In the genomic region with DNA sequence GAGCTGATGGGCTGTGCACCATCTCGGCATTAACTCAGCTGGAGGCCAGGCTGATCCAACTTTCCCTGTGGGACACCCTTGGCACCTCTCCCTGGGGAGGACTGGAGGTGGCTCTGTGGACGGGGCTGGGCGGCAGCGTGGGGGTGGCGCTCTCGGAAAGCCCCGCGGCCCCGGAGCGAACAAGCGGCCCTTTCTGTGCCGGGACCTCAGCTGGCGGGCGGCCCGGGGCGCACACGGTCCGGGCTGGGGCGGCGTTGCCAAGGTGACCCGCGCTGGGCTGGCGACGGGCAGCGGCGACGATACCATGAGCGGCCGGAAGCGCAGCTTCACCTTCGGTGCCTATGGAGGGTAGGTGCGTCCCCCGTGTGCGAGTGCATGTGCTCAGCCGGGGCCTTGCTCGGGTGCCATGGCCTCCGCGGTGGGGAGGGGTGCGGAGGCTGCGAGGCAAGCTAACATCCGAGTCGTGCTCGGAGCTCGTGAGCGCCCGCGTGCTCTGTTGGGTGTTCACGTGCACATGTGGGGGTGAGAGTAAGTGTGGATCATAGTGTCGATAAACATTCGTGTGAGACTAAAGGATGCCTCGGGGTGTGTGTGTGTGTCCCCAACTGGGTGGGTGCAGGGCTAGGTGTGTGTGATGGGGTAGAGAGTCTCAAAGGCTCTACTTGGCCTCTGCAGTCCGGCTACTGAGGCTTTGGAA, we compare ENCODE assay signal across 8 mouse cellular contexts. TPM values are rescaled to one million over a fixed set of nuclear protein-coding genes. Genes with fewer than 3 reads are reported as not detected.
DNase-seq lines count a peak whose midpoint lies in the region; ATAC-seq and TF ChIP-seq lines count a peak whose summit lies in the region.

No protein-coding gene starts in this region.

- intact Hi-C loops in gastrocnemius, adult 2 months (cut with DNase I): no loop called here

- H3K4me3 ChIP-seq in gastrocnemius, adult 2 months: peak overlapping the region; percentile 65
- H3K4me3 ChIP-seq in cerebellum, adult 2 months (replicated peaks; ENCODE audit: insufficient read depth, low read depth, low read length): peak overlapping the region; percentile 48
- 0 out of 2 replicates have a peak overlapping the region, but pooled peaks have one; percentile 12 for H3K4me3 ChIP-seq in kidney, postnatal 0 days (replicated peaks; ENCODE audit: low read depth, low read length)
- peak overlapping the region; percentile 33 for H3K4me3 ChIP-seq in liver, embryonic 11.5 days (ENCODE audit: low read depth, low read length)

- peak overlapping the region; percentile 46 for H3K4me2 ChIP-seq in kidney, postnatal 0 days (ENCODE audit: low read length)
- H3K4me2 ChIP-seq in liver, embryonic 11.5 days: peak overlapping the region; percentile 53

- ATAC-seq in kidney, postnatal 0 days (replicated peaks; ENCODE audit: low FRiP score, low read depth): no peak
- no peak for ATAC-seq in liver, embryonic 11.5 days (replicated peaks; ENCODE audit: low FRiP score)

- H3K27ac ChIP-seq in gastrocnemius, adult 2 months: no peak overlapping the region
- peak overlapping the region; percentile 31 for H3K27ac ChIP-seq in cerebellum, adult 2 months (ENCODE audit: insufficient read depth, low read length)
- no peak overlapping the region for H3K27ac ChIP-seq in kidney, postnatal 0 days
- H3K27ac ChIP-seq in liver, embryonic 11.5 days (ENCODE audit: low read depth, low read length): no peak overlapping the region

- WGBS in cerebellum, adult 2 months: 3% methylated on average over 52 of the region's 52 CpGs
- WGBS in kidney, postnatal 0 days: 5% methylated on average over 52 of the region's 52 CpGs
- 7% methylated on average over 52 of the region's 52 CpGs for WGBS in liver, embryonic 11.5 days

- TF ChIP-seq CTCF in gastrocnemius, adult 2 months (IDR thresholded peaks at IDR 0.05): no peak
- no peak for TF ChIP-seq CTCF in cerebellum, adult 2 months (IDR thresholded peaks at IDR 0.05; ENCODE audit: borderline replicate concordance, insufficient read depth, low read depth, low read length)
- TF ChIP-seq CTCF in kidney, postnatal 0 days (IDR thresholded peaks at IDR 0.05; ENCODE audit: low read depth): no peak

- peak; percentile 46 for DNase-seq in gastrocnemius, adult 2 months
- DNase-seq in gastrocnemius, postnatal 25 days: no peak
- DNase-seq in cerebellum, adult 2 months: peak; percentile 80 to 81
- peak; percentile 63 to 72 for DNase-seq in frontal cortex, postnatal 14 days (ENCODE audit: low spot score in 2 of 2)
- no peak for DNase-seq in kidney, postnatal 0 days (ENCODE audit: low spot score)
- DNase-seq in liver, embryonic 11.5 days (ENCODE audit: low spot score): no peak
- peak; percentile 64 to 65 for DNase-seq in right cerebral cortex, postnatal 36 days (ENCODE audit: low spot score in 2 of 2)
- DNase-seq in urinary bladder, adult 2 months (ENCODE audit: low spot score): no peak

- no peak for TF ChIP-seq POLR2A in cerebellum, adult 2 months (IDR thresholded peaks at IDR 0.05; ENCODE audit: borderline replicate concordance, insufficient read depth, low read length)

- no peaks in the 10 kb centered on the region for H3K9me3 ChIP-seq in kidney, postnatal 0 days (replicated peaks; ENCODE audit: low read length)
- no peaks in the 10 kb centered on the region for H3K9me3 ChIP-seq in liver, embryonic 11.5 days (ENCODE audit: control insufficient read depth, low read length)

- peaks cover 75% of the 10 kb centered on the region for H3K4me1 ChIP-seq in cerebellum, adult 2 months (ENCODE audit: control insufficient read depth, insufficient read depth, low read length)
- peaks cover 7% of the 10 kb centered on the region; the same call in 1 of the 2 replicates for H3K4me1 ChIP-seq in kidney, postnatal 0 days (replicated peaks; ENCODE audit: insufficient read depth, low read length)
- no peaks in the 10 kb centered on the region; the same call in 1 of the 2 replicates for H3K4me1 ChIP-seq in liver, embryonic 11.5 days (replicated peaks; ENCODE audit: control insufficient read depth, insufficient read depth, low read length)

- no peaks in the 10 kb centered on the region for H3K27me3 ChIP-seq in cerebellum, adult 2 months (ENCODE audit: control insufficient read depth, insufficient read depth, low read length)
- H3K27me3 ChIP-seq in kidney, postnatal 0 days (ENCODE audit: insufficient read depth, low read length): 0 out of 2 replicates have a peak, but pooled peaks cover 5% of the 10 kb centered on the region
- peaks cover 68% of the 10 kb centered on the region for H3K27me3 ChIP-seq in liver, embryonic 11.5 days (replicated peaks; ENCODE audit: control insufficient read depth, insufficient read depth, low read length)

- H3K36me3 ChIP-seq in kidney, postnatal 0 days (ENCODE audit: insufficient read depth, low read length): no peaks in the 10 kb centered on the region
- no peaks in the 10 kb centered on the region for H3K36me3 ChIP-seq in liver, embryonic 11.5 days (ENCODE audit: control insufficient read depth, insufficient read depth, low read length)

- H3K9ac ChIP-seq in kidney, postnatal 0 days (ENCODE audit: low read depth, low read length): no peak overlapping the region; the same call in 1 of the 2 replicates
- no peak overlapping the region for H3K9ac ChIP-seq in liver, embryonic 11.5 days (ENCODE audit: low read depth, low read length)

RNA-seq across cellular contexts. Expression of gene Rap1gap, which starts 17.0 kb away (rescaled TPM):
- total RNA-seq in gastrocnemius, adult 2 months (2021): 1 to 10 TPM; 4.4 to 8.6 TPM
- 1 to 10 TPM; 8.0 to 9.4 TPM for total RNA-seq in gastrocnemius, postnatal 25 days (2021)
- 396 and 425 TPM in 2 replicates for polyA plus RNA-seq in cerebellum, adult 2 months (2012; rRNA removed)
- 28.5 and 30.6 TPM in 2 replicates for polyA plus RNA-seq in kidney, postnatal 0 days (2015; fragmentation: Nextera tagmentation; extraction: Ambion mirVana)
- 3.2 and 4.1 TPM in 2 replicates for polyA plus RNA-seq in liver, embryonic 11.5 days (2014; fragmentation: Nextera tagmentation; extraction: Ambion mirVana)
- polyA plus RNA-seq in urinary bladder, adult 2 months (2012; rRNA removed): 51.1 and 66.6 TPM in 2 replicates

Comparison
In these comparisons a context has a peak if more than half of its experiments do, and no peak if none do; other contexts are left out.
1. DNase-seq: peak in gastrocnemius, adult 2 months (single experiment), cerebellum, adult 2 months (2 of 2), frontal cortex, postnatal 14 days (2 of 2) and right cerebral cortex, postnatal 36 days (2 of 2); none in gastrocnemius, postnatal 25 days (single experiment), kidney, postnatal 0 days (single experiment), liver, embryonic 11.5 days (single experiment) and urinary bladder, adult 2 months (single experiment).
2. H3K4me3 ChIP-seq: peak in every context shown above with its lines; median percentile 65 in gastrocnemius, adult 2 months; 48 in cerebellum, adult 2 months; 33 in liver, embryonic 11.5 days; 12 in kidney, postnatal 0 days.